Mouse (Mus musculus): ENCODE results near the gene Zfp940. TPM values are rescaled to one million over a fixed set of nuclear protein-coding genes. Genes with fewer than 3 reads are reported as not detected.
"Not testable (repeated sequence)": the region's sequence is repeated elsewhere in the genome, so short reads cannot be mapped to it uniquely, and the experiment has no call there.

Zfp940 gene
- 15.7 and 18.2 TPM in 2 replicates for polyA plus RNA-seq (2015; fragmentation: Nextera tagmentation; extraction: Ambion mirVana)

DNA sequence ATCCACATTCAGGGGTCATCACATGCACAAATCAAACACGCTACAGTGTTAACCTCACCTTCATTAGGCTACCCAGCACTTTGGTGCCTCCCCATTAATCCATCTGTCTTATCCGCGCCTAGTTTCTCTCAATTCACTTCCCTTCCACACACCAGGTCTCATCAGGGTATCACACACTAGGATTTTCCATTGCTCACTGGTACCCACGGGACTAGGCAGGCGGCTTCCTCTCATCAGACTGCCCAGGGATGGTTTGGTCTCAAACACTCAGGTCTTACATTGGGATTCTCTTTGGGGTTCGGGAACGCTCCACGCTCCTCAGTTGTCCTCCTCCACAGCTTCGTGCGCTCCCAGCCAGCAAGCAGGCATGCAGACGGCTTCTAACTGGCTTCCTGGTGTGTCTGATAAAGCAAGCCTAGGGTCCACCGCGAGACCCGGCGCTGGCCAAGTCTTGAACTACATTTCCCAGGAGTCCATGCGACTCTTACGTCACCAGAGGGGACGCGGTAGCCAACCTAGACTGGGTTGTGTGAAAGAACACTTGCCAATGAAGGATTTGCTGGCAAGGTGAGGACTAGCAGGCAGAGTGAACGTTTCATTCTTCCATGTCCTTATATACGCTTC is at the start of gene Zfp940:
Zfp940 (minus strand) TSS at position 451 of the 624 bp plus-strand sequence.
- Histone ChIP-seq H3K4me2 (ENCODE audit: low read length) (peak within 1 kb of the TSS; percentile 63), H3K9me3 (ENCODE audit: control insufficient read depth, low read length) (no peaks in the 10 kb centered on the region), H3K4me3 (replicated peaks; ENCODE audit: low read length) (peak within 1 kb of the TSS; percentile 46), H3K36me3 (ENCODE audit: control insufficient read depth, insufficient read depth) (peaks cover 6% of the 10 kb centered on the region), H3K4me1 (replicated peaks; ENCODE audit: control insufficient read depth, insufficient read depth, low read length) (peaks cover 12% of the 10 kb centered on the region), H3K9ac (replicated peaks; ENCODE audit: low read depth, low read length) (peak within 1 kb of the TSS; percentile 58), H3K27ac (ENCODE audit: low read length) (peak within 1 kb of the TSS; percentile 1), H3K27me3 (replicated peaks; ENCODE audit: control insufficient read depth, insufficient read depth, low read length) (no peaks in the 10 kb centered on the region)
- 1% methylated on average over 21 of the region's 21 CpGs for WGBS
- ATAC-seq, result peak; percentile 98

DNA sequence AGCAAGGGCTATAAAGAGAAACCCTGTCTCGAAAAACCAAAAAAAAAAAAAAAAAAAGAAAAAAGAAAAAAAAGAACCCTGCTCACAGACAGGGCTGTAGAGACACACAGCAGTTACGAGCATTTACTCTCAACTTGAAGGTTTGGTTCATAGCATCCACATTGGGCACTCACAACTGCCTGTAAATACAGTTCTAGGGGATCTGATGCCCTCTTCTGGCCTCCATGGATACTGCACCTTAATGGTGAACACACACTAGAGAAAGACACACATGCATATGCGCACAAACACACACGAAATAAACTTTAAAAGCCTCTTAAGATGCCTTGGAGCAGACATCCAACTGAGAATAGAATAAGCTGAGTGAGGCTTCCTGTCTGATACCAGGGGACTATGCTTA is 44.9 kb upstream of the Zfp940 start:
- no peaks in the 10 kb centered on the region for H3K4me1 ChIP-seq (replicated peaks; ENCODE audit: control insufficient read depth, insufficient read depth, low read length)
- H3K4me3 ChIP-seq (replicated peaks; ENCODE audit: low read length), result no peak overlapping the region
- peaks cover 27% of the 10 kb centered on the region for H3K9me3 ChIP-seq (ENCODE audit: control insufficient read depth, low read length)
- H3K4me2 ChIP-seq (ENCODE audit: low read length), result no peak overlapping the region
- H3K36me3 ChIP-seq (ENCODE audit: control insufficient read depth, insufficient read depth), result peaks cover 65% of the 10 kb centered on the region
- no peak for ATAC-seq
- H3K27ac ChIP-seq (ENCODE audit: low read length), result no peak overlapping the region
- H3K9ac ChIP-seq (replicated peaks; ENCODE audit: low read depth, low read length), result no peak overlapping the region
- H3K27me3 ChIP-seq (replicated peaks; ENCODE audit: control insufficient read depth, insufficient read depth, low read length), result no peaks in the 10 kb centered on the region
- WGBS, result 97% methylated on average over 4 of the region's 4 CpGs

DNA sequence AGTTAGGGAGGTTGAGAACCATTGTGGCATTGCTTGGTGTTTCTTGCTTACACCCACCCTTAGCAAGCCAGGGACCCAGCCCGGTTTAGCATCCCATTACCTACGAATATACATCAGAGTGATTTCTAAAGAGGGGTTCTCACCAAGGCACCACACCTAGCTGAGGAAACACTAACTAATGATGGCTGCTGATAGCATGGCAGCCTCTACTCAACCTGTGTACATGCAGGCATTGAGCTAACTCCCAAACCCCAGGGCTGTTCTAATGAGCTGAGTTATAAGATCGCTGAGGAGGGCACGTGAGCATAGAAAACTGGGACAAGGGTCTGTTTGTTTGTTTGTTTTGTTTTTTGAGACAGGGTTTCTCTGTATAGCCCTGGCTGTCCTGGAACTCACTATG is 39.3 kb upstream of the Zfp940 start:
- no peaks in the 10 kb centered on the region for H3K27me3 ChIP-seq (replicated peaks; ENCODE audit: control insufficient read depth, insufficient read depth, low read length)
- peaks cover 72% of the 10 kb centered on the region for H3K36me3 ChIP-seq (ENCODE audit: control insufficient read depth, insufficient read depth)
- no peak overlapping the region for H3K4me3 ChIP-seq (replicated peaks; ENCODE audit: low read length)
- 98% methylated on average over 4 of the region's 4 CpGs for WGBS
- ATAC-seq, result no peak
- peaks cover 30% of the 10 kb centered on the region for H3K9me3 ChIP-seq (ENCODE audit: control insufficient read depth, low read length)
- H3K9ac ChIP-seq (replicated peaks; ENCODE audit: low read depth, low read length), result no peak overlapping the region
- H3K4me1 ChIP-seq (replicated peaks; ENCODE audit: control insufficient read depth, insufficient read depth, low read length), result no peaks in the 10 kb centered on the region
- no peak overlapping the region for H3K4me2 ChIP-seq (ENCODE audit: low read length)
- no peak overlapping the region for H3K27ac ChIP-seq (ENCODE audit: low read length)

DNA sequence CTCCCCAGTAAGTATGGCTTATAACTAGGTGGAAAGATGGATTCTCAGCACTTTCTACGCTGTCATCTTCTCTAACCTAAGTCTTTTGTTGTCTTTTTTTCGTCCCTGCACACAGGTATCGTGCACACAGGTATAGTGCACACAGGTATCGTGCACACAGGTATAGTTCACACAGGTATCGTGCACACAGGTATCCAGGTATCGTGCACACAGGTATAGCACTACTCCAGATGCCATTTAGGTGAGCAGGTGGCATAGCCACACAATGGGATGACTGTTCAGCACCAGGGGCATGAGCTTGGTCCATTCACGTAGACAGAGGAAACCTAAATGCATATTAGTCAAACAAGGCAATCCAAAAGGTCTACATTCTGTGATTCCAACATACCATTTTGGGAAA is 37.0 kb upstream of the Zfp940 start:
- Histone ChIP-seq H3K36me3 (ENCODE audit: control insufficient read depth, insufficient read depth) (peaks cover 56% of the 10 kb centered on the region), H3K9me3 (ENCODE audit: control insufficient read depth, low read length) (peaks cover 33% of the 10 kb centered on the region), H3K4me3 (replicated peaks; ENCODE audit: low read length) (no peak overlapping the region), H3K9ac (replicated peaks; ENCODE audit: low read depth, low read length) (no peak overlapping the region), H3K27ac (ENCODE audit: low read length) (no peak overlapping the region), H3K4me2 (ENCODE audit: low read length) (no peak overlapping the region), H3K27me3 (replicated peaks; ENCODE audit: control insufficient read depth, insufficient read depth, low read length) (no peaks in the 10 kb centered on the region), H3K4me1 (replicated peaks; ENCODE audit: control insufficient read depth, insufficient read depth, low read length) (no peaks in the 10 kb centered on the region)
- WGBS, result 95% methylated on average over 7 of the region's 7 CpGs
- ATAC-seq, result no peak

DNA sequence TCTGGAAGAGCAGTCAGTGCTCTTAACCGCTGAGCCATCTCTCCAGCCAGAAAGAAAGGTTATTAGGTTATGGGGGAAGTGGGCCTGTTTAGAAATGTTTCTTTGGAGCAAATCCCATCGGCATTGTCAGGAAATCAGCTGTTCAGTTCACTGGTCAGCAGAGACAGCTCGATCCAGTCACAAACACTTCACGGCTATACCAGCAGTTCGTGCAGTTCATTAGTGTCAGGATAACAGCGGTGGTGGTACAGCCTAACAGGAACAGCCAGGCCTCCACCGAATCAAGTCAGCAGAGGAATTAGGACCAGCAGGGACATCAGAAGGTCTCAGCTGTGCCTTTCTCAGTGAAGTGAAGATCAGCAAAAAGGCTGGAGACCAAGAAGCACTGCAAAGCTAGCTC is 27.4 kb upstream of the Zfp940 start:
- peaks cover 8% of the 10 kb centered on the region for H3K36me3 ChIP-seq (ENCODE audit: control insufficient read depth, insufficient read depth)
- no peaks in the 10 kb centered on the region for H3K27me3 ChIP-seq (replicated peaks; ENCODE audit: control insufficient read depth, insufficient read depth, low read length)
- no peak overlapping the region for H3K27ac ChIP-seq (ENCODE audit: low read length)
- H3K4me2 ChIP-seq (ENCODE audit: low read length), result no peak overlapping the region
- H3K4me1 ChIP-seq (replicated peaks; ENCODE audit: control insufficient read depth, insufficient read depth, low read length), result no peaks in the 10 kb centered on the region
- ATAC-seq, result no peak
- no peak overlapping the region for H3K4me3 ChIP-seq (replicated peaks; ENCODE audit: low read length)
- H3K9ac ChIP-seq (replicated peaks; ENCODE audit: low read depth, low read length), result no peak overlapping the region
- whole genome bisulfite sequencing, result 88% methylated on average over 7 of the region's 7 CpGs
- H3K9me3 ChIP-seq (ENCODE audit: control insufficient read depth, low read length), result peaks cover 2% of the 10 kb centered on the region

DNA sequence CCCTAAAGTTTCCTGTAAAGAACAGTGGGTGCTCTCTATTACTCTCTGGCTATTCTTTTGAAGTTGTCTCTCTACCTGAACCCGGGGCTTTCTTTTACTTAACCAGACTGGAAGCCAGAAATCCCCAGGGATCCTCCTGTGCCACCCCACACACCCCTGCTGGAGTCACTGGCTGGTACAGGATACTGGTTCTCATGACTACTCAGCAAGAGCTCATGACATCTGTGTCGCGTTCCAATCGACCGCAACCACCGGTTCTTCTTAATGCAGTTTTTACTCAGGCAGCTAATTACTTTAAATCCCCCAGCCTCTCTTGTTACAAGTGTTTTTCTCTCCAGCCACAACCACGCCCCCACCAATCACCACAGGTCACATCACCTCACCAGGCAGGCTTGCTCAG is 26.6 kb upstream of the Zfp940 start:
- peaks cover 11% of the 10 kb centered on the region for H3K9me3 ChIP-seq (ENCODE audit: control insufficient read depth, low read length)
- H3K27ac ChIP-seq (ENCODE audit: low read length), result no peak overlapping the region
- peaks cover 17% of the 10 kb centered on the region for H3K36me3 ChIP-seq (ENCODE audit: control insufficient read depth, insufficient read depth)
- H3K4me2 ChIP-seq (ENCODE audit: low read length), result no peak overlapping the region
- no peaks in the 10 kb centered on the region for H3K27me3 ChIP-seq (replicated peaks; ENCODE audit: control insufficient read depth, insufficient read depth, low read length)
- H3K9ac ChIP-seq (replicated peaks; ENCODE audit: low read depth, low read length), result no peak overlapping the region
- H3K4me1 ChIP-seq (replicated peaks; ENCODE audit: control insufficient read depth, insufficient read depth, low read length), result no peaks in the 10 kb centered on the region
- 73% methylated on average over 7 of the region's 7 CpGs for WGBS
- no peak overlapping the region for H3K4me3 ChIP-seq (replicated peaks; ENCODE audit: low read length)
- ATAC-seq, result no peak

DNA sequence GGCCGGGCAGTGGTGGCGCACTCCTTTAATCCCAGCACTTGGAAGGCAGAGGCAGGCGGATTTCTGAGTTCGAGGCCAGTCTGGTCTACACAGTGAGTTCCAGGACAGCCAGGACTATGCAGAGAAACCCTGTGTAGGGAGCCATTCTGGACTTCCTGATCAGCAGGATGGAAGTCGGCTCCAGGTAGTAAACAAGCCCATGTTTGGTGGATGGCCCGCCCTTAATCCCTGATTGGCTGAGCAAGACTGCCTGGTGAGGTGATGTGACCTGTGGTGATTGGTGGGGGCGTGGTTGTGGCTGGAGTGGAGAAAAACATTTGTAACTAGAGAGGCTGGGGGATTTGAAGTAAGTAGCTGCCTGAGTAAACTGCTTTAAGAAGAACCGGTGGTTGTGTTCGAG is 24.1 kb upstream of the Zfp940 start:
- H3K4me1 ChIP-seq (replicated peaks; ENCODE audit: control insufficient read depth, insufficient read depth, low read length); H3K27me3 ChIP-seq (replicated peaks; ENCODE audit: control insufficient read depth, insufficient read depth, low read length); H3K4me2 ChIP-seq (ENCODE audit: low read length); ATAC-seq; H3K4me3 ChIP-seq (replicated peaks; ENCODE audit: low read length); H3K27ac ChIP-seq (ENCODE audit: low read length); H3K9ac ChIP-seq (replicated peaks; ENCODE audit: low read depth, low read length): not testable (repeated sequence)
- 94% methylated on average over 9 of the region's 9 CpGs for WGBS
- H3K9me3 ChIP-seq (ENCODE audit: control insufficient read depth, low read length), result peaks cover 22% of the 10 kb centered on the region
- H3K36me3 ChIP-seq (ENCODE audit: control insufficient read depth, insufficient read depth), result peaks cover 28% of the 10 kb centered on the region

DNA sequence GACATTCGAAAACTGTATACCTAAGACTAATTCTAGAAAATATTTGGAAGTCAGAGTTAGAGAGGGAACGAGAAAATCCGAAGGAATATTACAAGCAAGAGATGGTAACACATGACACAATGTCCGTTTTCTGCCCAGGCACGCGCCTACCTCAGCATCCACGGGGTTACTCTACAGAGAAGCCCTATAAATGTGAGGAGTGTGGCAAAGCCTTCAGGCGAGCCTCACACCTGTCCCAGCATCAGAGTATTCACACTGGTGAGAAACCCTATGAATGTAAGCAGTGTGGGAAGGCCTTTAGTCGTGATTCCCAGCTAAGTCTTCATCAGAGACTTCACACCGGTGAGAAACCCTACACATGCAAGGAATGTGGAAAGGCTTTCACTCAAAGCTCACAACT is 20.8 kb upstream of the Zfp940 start:
- H3K4me3 ChIP-seq (replicated peaks; ENCODE audit: low read length), result no peak overlapping the region
- peaks cover 25% of the 10 kb centered on the region for H3K9me3 ChIP-seq (ENCODE audit: control insufficient read depth, low read length)
- H3K36me3 ChIP-seq (ENCODE audit: control insufficient read depth, insufficient read depth), result peaks cover 30% of the 10 kb centered on the region
- no peak overlapping the region for H3K27ac ChIP-seq (ENCODE audit: low read length)
- 92% methylated on average over 10 of the region's 10 CpGs for WGBS
- no peak overlapping the region for H3K4me2 ChIP-seq (ENCODE audit: low read length)
- ATAC-seq, result no peak
- no peaks in the 10 kb centered on the region for H3K27me3 ChIP-seq (replicated peaks; ENCODE audit: control insufficient read depth, insufficient read depth, low read length)
- H3K9ac ChIP-seq (replicated peaks; ENCODE audit: low read depth, low read length), result no peak overlapping the region
- no peaks in the 10 kb centered on the region for H3K4me1 ChIP-seq (replicated peaks; ENCODE audit: control insufficient read depth, insufficient read depth, low read length)

DNA sequence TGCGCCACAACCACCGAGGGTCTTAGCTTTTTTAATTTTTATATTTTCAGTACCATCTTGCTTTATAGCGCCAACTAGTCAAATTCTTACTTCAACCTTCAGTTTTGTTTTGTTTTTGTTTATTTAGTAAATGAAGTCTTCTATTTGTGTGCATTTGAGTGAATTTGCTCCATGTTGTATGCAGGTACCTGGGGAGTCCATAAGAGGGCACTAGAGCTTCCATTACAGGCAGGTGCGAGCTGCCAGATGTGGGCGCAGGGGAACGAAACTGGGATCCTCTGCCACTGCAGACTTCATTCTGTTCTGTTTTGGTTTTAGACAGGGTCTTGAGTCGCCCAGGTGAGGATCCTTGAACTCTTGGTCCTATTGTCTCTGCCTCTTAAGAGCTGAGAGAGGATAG is 8.2 kb upstream of the Zfp940 start:
- Histone ChIP-seq H3K27me3 (replicated peaks; ENCODE audit: control insufficient read depth, insufficient read depth, low read length) (no peaks in the 10 kb centered on the region), H3K27ac (ENCODE audit: low read length) (no peak overlapping the region), H3K4me3 (replicated peaks; ENCODE audit: low read length) (no peak overlapping the region), H3K4me2 (ENCODE audit: low read length) (no peak overlapping the region), H3K36me3 (ENCODE audit: control insufficient read depth, insufficient read depth) (peaks cover 5% of the 10 kb centered on the region; the same call in 1 of the 2 replicates), H3K9ac (replicated peaks; ENCODE audit: low read depth, low read length) (no peak overlapping the region), H3K9me3 (ENCODE audit: control insufficient read depth, low read length) (no peaks in the 10 kb centered on the region), H3K4me1 (replicated peaks; ENCODE audit: control insufficient read depth, insufficient read depth, low read length) (peaks cover 10% of the 10 kb centered on the region)
- WGBS, result 86% methylated on average over 7 of the region's 7 CpGs
- ATAC-seq, result no peak
